Mouse (Mus musculus): Measurements from ENCODE around the gene Prkcb.

GRCm38 (mm10) chr7:122371947-122372346, 83.4 kb downstream of the Prkcb start:
- no peak for TF ChIP-seq CTCF (IDR thresholded peaks at IDR 0.05; ENCODE audit: borderline replicate concordance, insufficient read depth, low read length)
- TF ChIP-seq POLR2A (IDR thresholded peaks at IDR 0.05; ENCODE audit: low read depth, low read length) = no peak

Measured in embryonic fibroblast, embryonic 13.5 days (primary cell).